Mouse (Mus musculus) hindbrain, embryonic 15.5 days (tissue): ENCODE results near the gene Nemp2. TPM values are rescaled to one million over a fixed set of nuclear protein-coding genes. Genes with fewer than 3 reads are reported as not detected.

Source experiments
- polyA plus RNA-seq: library from polyadenylated mRNA; unstranded; fragments of >200 nt; fragmentation: Nextera tagmentation; extraction: Ambion mirVana; gene quantifications from 2 replicates; pipeline ENCODE4 v1.2.1, GENCODE M21; 2015

Nemp2 gene
- polyA plus RNA-seq, 1 experiment from 2014 or later, result 5.9 TPM

Other genes with a start within 250 kb of the Nemp2 start
- gene Nab1, start 130.0 kb upstream of the Nemp2 start, polyA plus RNA-seq, result 12.5 and 14.6 TPM in 2 replicates
- gene Mfsd6, start 96.8 kb downstream of the Nemp2 start, polyA plus RNA-seq, result 12.2 and 12.8 TPM in 2 replicates
- 40.8 and 42.1 TPM in 2 replicates for gene Inpp1, start 187.0 kb downstream of the Nemp2 start, polyA plus RNA-seq
- gene Hibch, start 214.2 kb downstream of the Nemp2 start, polyA plus RNA-seq, result 29.6 and 29.9 TPM in 2 replicates